In the genomic region with DNA sequence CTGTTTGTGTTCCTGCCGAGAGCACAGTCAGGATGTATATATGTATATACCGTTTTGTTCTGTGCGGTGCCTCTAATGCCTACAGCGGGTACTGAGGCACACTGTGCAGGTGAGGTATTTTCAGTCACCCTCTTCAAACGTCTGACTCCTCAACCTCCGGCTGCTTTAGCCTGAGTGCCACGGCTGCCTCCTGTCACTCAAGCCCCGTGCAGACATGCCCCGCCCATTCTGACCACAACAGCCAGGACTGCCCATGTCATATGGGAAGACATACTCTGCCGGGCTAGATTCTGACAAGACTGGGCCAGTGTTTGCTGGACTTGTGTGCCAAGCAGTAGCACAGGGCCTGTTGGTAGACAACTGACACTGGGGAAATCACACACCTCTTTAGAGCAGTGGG, we compare ENCODE assay signal across 20 mouse cellular contexts. TPM values are rescaled to one million over a fixed set of nuclear protein-coding genes. Genes with fewer than 3 reads are reported as not detected.
DNase-seq lines count a peak whose midpoint lies in the region; ATAC-seq and TF ChIP-seq lines count a peak whose summit lies in the region.
"Had no signal": no experiment of that assay in that cellular context is flagged by ENCODE, and none has a peak within 500 bp of the region (broad histone marks: within the 10 kb centered on the region; RNA-seq: fewer than 3 reads in every experiment).

No protein-coding gene starts in this region.

- no peak; the same call in 1 of the 2 replicates for TF ChIP-seq RAD21 in CH12.LX (IDR thresholded peaks at IDR 0.05; ENCODE audit: low read depth, low read length)

- no peak overlapping the region for H3K4me2 ChIP-seq in lung, embryonic 16.5 days (ENCODE audit: low read depth, low read length)
- H3K4me2 ChIP-seq in CH12.LX (ENCODE audit: insufficient read depth, low read depth, poor library complexity, severe bottlenecking), result peak overlapping the region; percentile 18; the same call in 1 of the 2 replicates
- H3K4me2 ChIP-seq in midbrain, postnatal 0 days (ENCODE audit: low read depth, low read length, poor library complexity, severe bottlenecking), result no peak overlapping the region
- H3K4me2 ChIP-seq: limb, embryonic 15.5 days; neural tube, embryonic 15.5 days had no signal

- no peaks in the 10 kb centered on the region for H3K36me3 ChIP-seq in lung, embryonic 16.5 days (ENCODE audit: control insufficient read depth, insufficient read depth, low read length)
- peaks cover 21 to 64% of the 10 kb centered on the region in 2 experiments for H3K36me3 ChIP-seq in CH12.LX (replicated peaks in 1 of 2; ENCODE audit: control insufficient read depth in 1 of 2, insufficient read depth in 1 of 2, low read length in 1 of 2)
- peaks cover 57% of the 10 kb centered on the region for H3K36me3 ChIP-seq in forebrain, embryonic 10.5 days (replicated peaks)
- no peaks in the 10 kb centered on the region for H3K36me3 ChIP-seq in midbrain, postnatal 0 days (ENCODE audit: insufficient read depth, low read length)
- H3K36me3 ChIP-seq: neural tube, embryonic 15.5 days had no signal

- TF ChIP-seq POLR2A in CH12.LX (IDR thresholded peaks at IDR 0.05; ENCODE audit: low read depth, low read length), result peak; percentile 61

- H3K9me3 ChIP-seq in lung, embryonic 16.5 days (ENCODE audit: control insufficient read depth, low read length), result no peaks in the 10 kb centered on the region
- H3K9me3 ChIP-seq in CH12.LX (replicated peaks; ENCODE audit: low read length), result no peaks in the 10 kb centered on the region
- no peaks in the 10 kb centered on the region for H3K9me3 ChIP-seq in forebrain, embryonic 10.5 days
- no peaks in the 10 kb centered on the region for H3K9me3 ChIP-seq in midbrain, postnatal 0 days (ENCODE audit: low read length)
- H3K9me3 ChIP-seq: limb, embryonic 15.5 days; neural tube, embryonic 15.5 days had no signal

- DNase-seq in lung, adult 18-20 months, result no peak
- DNase-seq in CH12.LX (ENCODE audit: extremely low read depth), result peak; percentile 75
- no peak for DNase-seq in natural killer cell, adult 2 months (ENCODE audit: low spot score in 2 of 2)
- no peak for DNase-seq in forebrain, embryonic 10.5 days (ENCODE audit: extremely low spot score, low spot score)
- DNase-seq in midbrain, postnatal 0 days (ENCODE audit: low spot score), result no peak
- DNase-seq: cerebellum, postnatal 10 days; forebrain, postnatal 0 days; gastrocnemius, adult 2 months; heart, adult 18-20 months; heart, postnatal 36 days; kidney, postnatal 10 days; thymus, postnatal 36 days had no signal

- H3K4me1 ChIP-seq in lung, embryonic 16.5 days (replicated peaks; ENCODE audit: control insufficient read depth, insufficient read depth, low read length), result no peaks in the 10 kb centered on the region
- peaks cover 34 to 49% of the 10 kb centered on the region in 2 experiments for H3K4me1 ChIP-seq in CH12.LX (ENCODE audit: control insufficient read depth in 1 of 2, insufficient read depth in 2 of 2)
- peaks cover 6% of the 10 kb centered on the region; the same call in 1 of the 2 replicates for H3K4me1 ChIP-seq in forebrain, embryonic 10.5 days
- no peaks in the 10 kb centered on the region for H3K4me1 ChIP-seq in midbrain, postnatal 0 days (ENCODE audit: insufficient read depth, low read length)

- TF ChIP-seq EP300 in CH12.LX (IDR thresholded peaks at IDR 0.05; ENCODE audit: low read length), result no peak

- no peaks in the 10 kb centered on the region for H3K79me2 ChIP-seq in CH12.LX (replicated peaks; ENCODE audit: control insufficient read depth, extremely low read depth, insufficient read depth, poor library complexity, severe bottlenecking)

- WGBS in lung, embryonic 16.5 days, result 48% methylated on average over 10 of the region's 10 CpGs
- WGBS in forebrain, embryonic 10.5 days, result 74% methylated on average over 10 of the region's 10 CpGs
- 75% methylated on average over 10 of the region's 10 CpGs for whole genome bisulfite sequencing in midbrain, postnatal 0 days

- H3K27ac ChIP-seq in lung, embryonic 16.5 days (ENCODE audit: low read length), result no peak overlapping the region
- peak overlapping the region; percentile 12 for H3K27ac ChIP-seq in CH12.LX (ENCODE audit: insufficient read depth, low read depth)
- H3K27ac ChIP-seq in forebrain, embryonic 10.5 days, result no peak overlapping the region
- no peak overlapping the region for H3K27ac ChIP-seq in midbrain, postnatal 0 days (ENCODE audit: low read depth, low read length)
- H3K27ac ChIP-seq: gastrocnemius, adult 2 months; limb, embryonic 15.5 days; macrophage; neural tube, embryonic 15.5 days had no signal

- TF ChIP-seq CTCF in CH12.LX (conservative IDR thresholded peaks at IDR 0.05 in 1 of 2, IDR thresholded peaks at IDR 0.05 in 1 of 2; ENCODE audit: low read depth in 2 of 2, low read length in 2 of 2), result no peak
- TF ChIP-seq CTCF in midbrain, postnatal 0 days (IDR thresholded peaks at IDR 0.05), result no peak

- dilution Hi-C loops in CH12.LX (cut with MboI; ENCODE audit: extremely low pct_ligation_motif_present, extremely low pct_unique_long_range_greater_than_20kb, low sequenced_read_pairs), result no loop called here

- H3K4me3 ChIP-seq in lung, embryonic 16.5 days (ENCODE audit: low read length), result no peak overlapping the region
- H3K4me3 ChIP-seq in CH12.LX (replicated peaks in 1 of 3; ENCODE audit: low read depth in 2 of 3, low read length in 2 of 3, poor library complexity in 1 of 3), result peak overlapping the region in 1 of 3 experiments; percentile 26
- H3K4me3 ChIP-seq in forebrain, embryonic 10.5 days, result no peak overlapping the region
- H3K4me3 ChIP-seq in midbrain, postnatal 0 days (ENCODE audit: low read depth, low read length), result no peak overlapping the region
- H3K4me3 ChIP-seq: gastrocnemius, adult 2 months; limb, embryonic 15.5 days; neural tube, embryonic 15.5 days had no signal

- H3K27me3 ChIP-seq in lung, embryonic 16.5 days (ENCODE audit: control insufficient read depth, insufficient read depth, low read depth, low read length), result no peaks in the 10 kb centered on the region
- no peaks in the 10 kb centered on the region for H3K27me3 ChIP-seq in CH12.LX (replicated peaks)
- H3K27me3 ChIP-seq in forebrain, embryonic 10.5 days (ENCODE audit: poor library complexity, severe bottlenecking), result no peaks in the 10 kb centered on the region
- H3K27me3 ChIP-seq in midbrain, postnatal 0 days (ENCODE audit: insufficient read depth, low read length), result no peaks in the 10 kb centered on the region
- H3K27me3 ChIP-seq: limb, embryonic 15.5 days; neural tube, embryonic 15.5 days had no signal

- in situ Hi-C loops in CH12.LX (cut with MboI; ENCODE audit: low pct_ligation_motif_present, low pct_unique_long_range_greater_than_20kb, low sequenced_read_pairs), result loop anchor here (5.0 kb wide), 1 partner anchor 93 kb away; no protein-coding TSS in a partner anchor

- ATAC-seq in lung, embryonic 16.5 days (ENCODE audit: low read depth), result peak; percentile 39; the same call in 1 of the 2 replicates
- ATAC-seq in common myeloid progenitor, adult 5-6 weeks (replicated peaks; ENCODE audit: low read depth, poor library complexity, severe bottlenecking), result peak; percentile 70
- peak; percentile 60 for ATAC-seq in megakaryocyte progenitor cell, adult 5-6 weeks (replicated peaks; ENCODE audit: poor library complexity)
- no peak for ATAC-seq in midbrain, postnatal 0 days (ENCODE audit: low FRiP score)
- ATAC-seq: forebrain, postnatal 0 days had no signal

- H3K9ac ChIP-seq in lung, embryonic 16.5 days (ENCODE audit: low read length), result no peak overlapping the region
- H3K9ac ChIP-seq in CH12.LX (ENCODE audit: insufficient read depth, low read depth), result no peak overlapping the region
- H3K9ac ChIP-seq in midbrain, postnatal 0 days (replicated peaks; ENCODE audit: low read length, poor library complexity, severe bottlenecking), result no peak overlapping the region
- H3K9ac ChIP-seq: forebrain, postnatal 0 days; limb, embryonic 15.5 days; neural tube, embryonic 15.5 days had no signal

RNA-seq across cellular contexts. Expression of a gene that starts 8.9 kb away (rescaled TPM):
- 65.1 and 65.7 TPM in 2 replicates for polyA plus RNA-seq in lung, embryonic 16.5 days (2015; fragmentation: Nextera tagmentation; extraction: Ambion mirVana)
- total RNA-seq in CH12.LX (2012; rRNA removed), result 31.5 and 34.2 TPM in 2 replicates
- 17.1 and 22.8 TPM in 2 replicates for total RNA-seq in CH12.LX (2014; rRNA removed)
- 39.6 and 44.0 TPM in 2 replicates for polyA plus RNA-seq in CH12.LX (2012; ENCODE audit: insufficient read length, low read depth)
- total RNA-seq in common myeloid progenitor, adult 5-6 weeks (2017), result 19.4 and 30.6 TPM in 2 replicates
- total RNA-seq in megakaryocyte progenitor cell, adult 5-6 weeks (2015), result 32.9 and 42.6 TPM in 2 replicates
- 16.5 and 24.9 TPM in 2 replicates for total RNA-seq in megakaryocyte progenitor cell, adult 5-6 weeks (2017)
- polyA plus RNA-seq in forebrain, embryonic 10.5 days (2016; fragmentation: Nextera tagmentation; extraction: Ambion mirVana), result 95.1 and 97.3 TPM in 2 replicates
- 5.2 and 17.9 TPM in 2 replicates for total RNA-seq in midbrain, postnatal 0 days (2014; rRNA removed)
- 10.2 TPM in 2 replicates for polyA plus RNA-seq in midbrain, postnatal 0 days (2015; fragmentation: Nextera tagmentation; extraction: Ambion mirVana)
- total RNA-seq: gastrocnemius, adult 2 months; monocyte, adult 5-6 weeks had no signal

RNA-seq across cellular contexts. Expression of a gene that starts 11.5 kb away (rescaled TPM):
- polyA plus RNA-seq in lung, embryonic 16.5 days (2015; fragmentation: Nextera tagmentation; extraction: Ambion mirVana), result not detected in 2 replicates
- 287 and 334 TPM in 2 replicates for total RNA-seq in CH12.LX (2012; rRNA removed)
- total RNA-seq in CH12.LX (2014; rRNA removed), result 188 and 204 TPM in 2 replicates
- polyA plus RNA-seq in CH12.LX (2012; ENCODE audit: insufficient read length, low read depth), result 219 and 257 TPM in 2 replicates
- 2.7 and 5.9 TPM in 2 replicates for total RNA-seq in common myeloid progenitor, adult 5-6 weeks (2017)
- 2.1 and 2.4 TPM in 2 replicates for total RNA-seq in megakaryocyte progenitor cell, adult 5-6 weeks (2015)
- total RNA-seq in megakaryocyte progenitor cell, adult 5-6 weeks (2017), result 0.34 and 0.92 TPM in 2 replicates
- polyA plus RNA-seq in forebrain, embryonic 10.5 days (2016; fragmentation: Nextera tagmentation; extraction: Ambion mirVana), result 0.18 TPM in 1 of 2 replicates, not detected in the other
- 0.94 and 2.1 TPM in 2 replicates for total RNA-seq in midbrain, postnatal 0 days (2014; rRNA removed)
- polyA plus RNA-seq in midbrain, postnatal 0 days (2015; fragmentation: Nextera tagmentation; extraction: Ambion mirVana), result 0.18 and 0.27 TPM in 2 replicates
- total RNA-seq: gastrocnemius, adult 2 months had no signal

RNA-seq across cellular contexts. Expression of a gene that starts 16.5 kb away (rescaled TPM):
- not detected in 2 replicates for polyA plus RNA-seq in lung, embryonic 16.5 days (2015; fragmentation: Nextera tagmentation; extraction: Ambion mirVana)
- total RNA-seq in CH12.LX (2012; rRNA removed) (not detected in 2 replicates), CH12.LX (2014; rRNA removed) (not detected in 2 replicates)
- not detected in 2 replicates for polyA plus RNA-seq in CH12.LX (2012; ENCODE audit: insufficient read length, low read depth)
- not detected in 2 replicates for total RNA-seq in common myeloid progenitor, adult 5-6 weeks (2017)
- total RNA-seq in megakaryocyte progenitor cell, adult 5-6 weeks (2015), result not detected in 2 replicates
- total RNA-seq in megakaryocyte progenitor cell, adult 5-6 weeks (2017), result not detected in 2 replicates
- polyA plus RNA-seq in forebrain, embryonic 10.5 days (2016; fragmentation: Nextera tagmentation; extraction: Ambion mirVana), result 0.26 TPM in 1 of 2 replicates, not detected in the other
- 139 and 156 TPM in 2 replicates for total RNA-seq in midbrain, postnatal 0 days (2014; rRNA removed)
- polyA plus RNA-seq in midbrain, postnatal 0 days (2015; fragmentation: Nextera tagmentation; extraction: Ambion mirVana), result 15.4 and 17.9 TPM in 2 replicates
- total RNA-seq: gastrocnemius, adult 2 months; heart, adult 18-20 months; heart, postnatal 36 days; monocyte, adult 5-6 weeks had no signal
- polyA plus RNA-seq: inflammation-experienced regulatory T-cells, adult 6 months; limb, embryonic 15.5 days; macrophage had no signal

RNA-seq across cellular contexts. Expression of a gene that starts 23.0 kb away (rescaled TPM):
- 0.52 and 0.55 TPM in 2 replicates for polyA plus RNA-seq in lung, embryonic 16.5 days (2015; fragmentation: Nextera tagmentation; extraction: Ambion mirVana)
- total RNA-seq in CH12.LX (2012; rRNA removed), result 152 and 159 TPM in 2 replicates
- total RNA-seq in CH12.LX (2014; rRNA removed), result 94.6 and 103 TPM in 2 replicates
- 64.2 and 83.4 TPM in 2 replicates for polyA plus RNA-seq in CH12.LX (2012; ENCODE audit: insufficient read length, low read depth)
- total RNA-seq in common myeloid progenitor, adult 5-6 weeks (2017), result 3.1 and 4.8 TPM in 2 replicates
- total RNA-seq in megakaryocyte progenitor cell, adult 5-6 weeks (2015), result 0.10 and 0.12 TPM in 2 replicates
- 0.27 and 3.2 TPM in 2 replicates for total RNA-seq in megakaryocyte progenitor cell, adult 5-6 weeks (2017)
- polyA plus RNA-seq in forebrain, embryonic 10.5 days (2016; fragmentation: Nextera tagmentation; extraction: Ambion mirVana), result 0.87 and 0.95 TPM in 2 replicates
- 6.5 and 7.6 TPM in 2 replicates for total RNA-seq in midbrain, postnatal 0 days (2014; rRNA removed)
- 1.6 and 2.2 TPM in 2 replicates for polyA plus RNA-seq in midbrain, postnatal 0 days (2015; fragmentation: Nextera tagmentation; extraction: Ambion mirVana)
- total RNA-seq: gastrocnemius, adult 2 months; monocyte, adult 5-6 weeks had no signal
- polyA plus RNA-seq: inflammation-experienced regulatory T-cells, adult 6 months; macrophage had no signal

RNA-seq across cellular contexts. Expression of a gene that starts 39.0 kb away (rescaled TPM):
- polyA plus RNA-seq in lung, embryonic 16.5 days (2015; fragmentation: Nextera tagmentation; extraction: Ambion mirVana), result 1.8 and 1.9 TPM in 2 replicates
- total RNA-seq in CH12.LX (2012; rRNA removed), result 0.04 and 0.13 TPM in 2 replicates
- not detected in 2 replicates for total RNA-seq in CH12.LX (2014; rRNA removed)
- polyA plus RNA-seq in CH12.LX (2012; ENCODE audit: insufficient read length, low read depth), result 0.07 TPM in 1 of 2 replicates, not detected in the other
- 0.23 and 0.44 TPM in 2 replicates for total RNA-seq in common myeloid progenitor, adult 5-6 weeks (2017)
- 0.07 TPM in 1 of 2 replicates, not detected in the other for total RNA-seq in megakaryocyte progenitor cell, adult 5-6 weeks (2015)
- 0.08 TPM in 1 of 2 replicates, not detected in the other for total RNA-seq in megakaryocyte progenitor cell, adult 5-6 weeks (2017)
- polyA plus RNA-seq in forebrain, embryonic 10.5 days (2016; fragmentation: Nextera tagmentation; extraction: Ambion mirVana), result 62.1 and 62.5 TPM in 2 replicates
- total RNA-seq in midbrain, postnatal 0 days (2014; rRNA removed), result 480 and 506 TPM in 2 replicates
- 369 and 404 TPM in 2 replicates for polyA plus RNA-seq in midbrain, postnatal 0 days (2015; fragmentation: Nextera tagmentation; extraction: Ambion mirVana)
- polyA plus RNA-seq: inflammation-experienced regulatory T-cells, adult 6 months had no signal

Comparison
In these comparisons a context has a peak if more than half of its experiments do, and no peak if none do; other contexts are left out.
1. RNA of a gene that starts 11.5 kb away (total RNA-seq): 188 to 334 TPM in CH12.LX; 2.7 to 5.9 TPM in common myeloid progenitor, adult 5-6 weeks, 0.94 to 2.1 TPM in midbrain, postnatal 0 days and 0.34 to 2.4 TPM in megakaryocyte progenitor cell, adult 5-6 weeks; every median in the first group is over 10 times any median in the second.
2. RNA of a gene that starts 16.5 kb away (total RNA-seq): 139 to 156 TPM in midbrain, postnatal 0 days; not detected in CH12.LX, not detected in common myeloid progenitor, adult 5-6 weeks and not detected in megakaryocyte progenitor cell, adult 5-6 weeks; every median in the first group is over 100 times any median in the second.